Mouse (Mus musculus) megakaryocyte-erythroid progenitor cell, adult 5 weeks (primary cell): ENCODE data around the gene Klk1b3. TPM values are rescaled to one million over a fixed set of nuclear protein-coding genes. Genes with fewer than 3 reads are reported as not detected.

Source experiments
- polyA plus RNA-seq: library from polyadenylated mRNA; stranded (reverse); fragments of >175 nt; gene quantifications from 2 replicates; pipeline ENCODE4 v1.2.3, GENCODE M21; 2012

The Klk1b3 gene
- not detected in 2 replicates for polyA plus RNA-seq

GRCm38 (mm10) chr7:44197891-44198290 is at the start of gene Klk1b3:
Gene Klk1b3, plus strand, starts transcription at chr7:44198191.

GRCm38 (mm10) chr7:44187936-44188335 is 10.1 kb upstream of the Klk1b3 start, which contains the start of gene Klk1b24:
Gene Klk1b24, plus strand, starts transcription at chr7:44188236.

GRCm38 (mm10) chr7:44207135-44207534 is 9.1 kb downstream of the Klk1b3 start, which contains the start of gene Klk1b4:
Gene Klk1b4, plus strand, starts transcription at chr7:44207435.

GRCm38 (mm10) chr7:44215645-44216044 is 17.7 kb downstream of the Klk1b3 start, which contains the start of gene Klk1b5:
Gene Klk1b5, plus strand, starts transcription at chr7:44215945.

GRCm38 (mm10) chr7:44225076-44225475 is 27.1 kb downstream of the Klk1b3 start, which contains the start of gene Klk1:
Gene Klk1, plus strand, starts transcription at chr7:44225360.

GRCm38 (mm10) chr7:44235909-44236308 is 37.9 kb downstream of the Klk1b3 start, which contains the start of gene Gm36864:
Gene Gm36864, plus strand, starts transcription at chr7:44236177.

GRCm38 (mm10) chr7:44246055-44246983 is 48.3 kb downstream of the Klk1b3 start, which contains the start of the genes 1700028J19Rik and 2410002F23Rik:
Gene 1700028J19Rik, minus strand, starts transcription at chr7:44246695.
Gene 2410002F23Rik, plus strand, starts transcription at chr7:44246722.

Other genes starting within 250 kb of the Klk1b3 start
- gene Klk1b8, start 247.5 kb upstream of the Klk1b3 start, polyA plus RNA-seq: not detected in 2 replicates
- gene Klk1b1, start 231.4 kb upstream of the Klk1b3 start, polyA plus RNA-seq: not detected in 2 replicates
- not detected in 2 replicates for gene Klk1b9, start 222.1 kb upstream of the Klk1b3 start, polyA plus RNA-seq
- 0.15 TPM in 1 of 2 replicates, not detected in the other for gene Klk1b11, start 202.3 kb upstream of the Klk1b3 start, polyA plus RNA-seq
- gene Klk1b26, start 186.0 kb upstream of the Klk1b3 start, polyA plus RNA-seq: not detected in 2 replicates
- gene Klk1b27, start 145.9 kb upstream of the Klk1b3 start, polyA plus RNA-seq: not detected in 2 replicates
- gene Klk1b21, start 95.9 kb upstream of the Klk1b3 start, polyA plus RNA-seq: not detected in 2 replicates
- gene Klk1b22, start 85.5 kb upstream of the Klk1b3 start, polyA plus RNA-seq: not detected in 2 replicates
- gene Klk1b16, start 61.4 kb upstream of the Klk1b3 start, polyA plus RNA-seq: not detected in 2 replicates
- not detected in 2 replicates for gene Klk1b24, start 10.0 kb upstream of the Klk1b3 start, polyA plus RNA-seq
- gene Klk1b4, start 9.2 kb downstream of the Klk1b3 start, polyA plus RNA-seq: not detected in 2 replicates
- not detected in 2 replicates for gene Klk1b5, start 17.8 kb downstream of the Klk1b3 start, polyA plus RNA-seq
- gene Klk1, start 27.2 kb downstream of the Klk1b3 start, polyA plus RNA-seq: not detected in 2 replicates
- not detected in 2 replicates for gene Gm36864, start 38.0 kb downstream of the Klk1b3 start, polyA plus RNA-seq
- gene 1700028J19Rik, start 48.5 kb downstream of the Klk1b3 start, polyA plus RNA-seq: 0.34 TPM in 1 of 2 replicates, not detected in the other
- gene 2410002F23Rik, start 48.5 kb downstream of the Klk1b3 start, polyA plus RNA-seq: 249 and 336 TPM in 2 replicates
- not detected in 2 replicates for gene Acp4, start 59.2 kb downstream of the Klk1b3 start, polyA plus RNA-seq
- not detected in 2 replicates for gene Gm15517, start 63.3 kb downstream of the Klk1b3 start, polyA plus RNA-seq
- gene Clec11a, start 108.7 kb downstream of the Klk1b3 start, polyA plus RNA-seq: 5.0 and 6.2 TPM in 2 replicates
- gene Shank1, start 112.1 kb downstream of the Klk1b3 start, polyA plus RNA-seq: 0.90 and 0.94 TPM in 2 replicates
- gene Syt3, start 185.9 kb downstream of the Klk1b3 start, polyA plus RNA-seq: 1.0 and 1.1 TPM in 2 replicates
- 2.9 and 3.5 TPM in 2 replicates for gene 1700008O03Rik, start 187.6 kb downstream of the Klk1b3 start, polyA plus RNA-seq
- not detected in 2 replicates for gene Lrrc4b, start 230.8 kb downstream of the Klk1b3 start, polyA plus RNA-seq